Mouse (Mus musculus) lung, postnatal 0 days (tissue): ENCODE results near the gene Rab5c.

Experiments
- CTCF ChIP-seq: IDR thresholded peaks from 2 replicates; pipeline ENCODE4 v1.5.1; 2016; ENCODE audit warnings: antibody characterized with exemption, mild to moderate bottlenecking
- EP300 ChIP-seq: IDR thresholded peaks from 2 replicates; pipeline ENCODE4 v1.6.1; 2016; ENCODE audit warnings: antibody characterized with exemption, mild to moderate bottlenecking, control low read depth

DNA sequence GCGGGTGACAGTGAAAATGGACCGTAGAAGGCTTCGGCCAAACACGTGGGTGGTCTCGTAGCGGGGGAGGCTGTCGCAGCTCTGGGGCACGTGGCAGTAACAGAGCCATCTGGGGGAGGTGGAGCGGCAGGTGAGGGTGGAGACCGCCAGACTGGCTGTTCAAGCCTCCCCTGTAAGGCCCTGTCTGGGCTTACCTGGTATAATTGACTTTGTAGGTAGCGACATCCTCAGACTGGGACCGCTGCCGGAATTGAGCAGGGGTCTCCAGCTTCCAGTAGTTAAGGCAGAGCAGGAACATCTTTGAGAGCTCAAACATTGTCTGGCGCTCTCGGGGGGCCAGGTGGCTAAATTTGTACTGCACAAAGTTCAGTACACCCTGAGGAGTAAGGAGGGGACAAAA lies 27.5 kb downstream of the Rab5c start:
- TF ChIP-seq CTCF, result no peak
- TF ChIP-seq EP300, result no peak
